Mouse (Mus musculus) MEL (cell line): ENCODE data around the gene Rnasel.

Source experiments
- CTCF ChIP-seq, 3 experiments: IDR thresholded peaks in 2 of 3; conservative IDR thresholded peaks in 1 of 3; 2 replicates each; pipeline ENCODE4 v1.5.1; 2011 to 2012; ENCODE audit warnings: low read length in 3 of 3, low read depth in 2 of 3, mild to moderate bottlenecking in 2 of 3, improper control_type of control experiment in 1 of 3, inconsistent platforms in 1 of 3, mixed read lengths in 1 of 3, moderate library complexity in 1 of 3; ENCODE audit not compliant: control insufficient read depth in 1 of 3, insufficient read depth in 1 of 3, poor library complexity in 1 of 3, severe bottlenecking in 1 of 3
- E2F4 ChIP-seq: IDR thresholded peaks from 2 replicates; pipeline ENCODE4 v1.6.1; 2011; ENCODE audit warnings: low read depth, low read length, improper control_type of control experiment, borderline replicate concordance
- JUND ChIP-seq: IDR thresholded peaks from 2 replicates; pipeline ENCODE4 v1.6.1; 2011; ENCODE audit warnings: low read depth, mild to moderate bottlenecking, improper control_type of control experiment, low read length

GRCm38 (mm10) chr1:153749211-153749801, at the start of gene Rnasel:
- TF ChIP-seq E2F4 (no peak), CTCF (IDR thresholded peaks at IDR 0.05 in 2 of 3, conservative IDR thresholded peaks at IDR 0.05 in 1 of 3; ENCODE audit: control insufficient read depth in 1 of 3, insufficient read depth in 1 of 3, low read depth in 2 of 3, low read length in 3 of 3, poor library complexity in 1 of 3, severe bottlenecking in 1 of 3) (peak; percentile 47 to 71 (median 59)), JUND (no peak)
